Mouse (Mus musculus): Measurements from ENCODE around the gene Wdfy4. TPM values are rescaled to one million over a fixed set of nuclear protein-coding genes. Genes with fewer than 3 reads are reported as not detected.
A peak's percentile ranks its signal among the peaks of the same experiment; 100 is the strongest.

Wdfy4 gene
- polyA plus RNA-seq, 1 experiment: 0.27 TPM

DNA sequence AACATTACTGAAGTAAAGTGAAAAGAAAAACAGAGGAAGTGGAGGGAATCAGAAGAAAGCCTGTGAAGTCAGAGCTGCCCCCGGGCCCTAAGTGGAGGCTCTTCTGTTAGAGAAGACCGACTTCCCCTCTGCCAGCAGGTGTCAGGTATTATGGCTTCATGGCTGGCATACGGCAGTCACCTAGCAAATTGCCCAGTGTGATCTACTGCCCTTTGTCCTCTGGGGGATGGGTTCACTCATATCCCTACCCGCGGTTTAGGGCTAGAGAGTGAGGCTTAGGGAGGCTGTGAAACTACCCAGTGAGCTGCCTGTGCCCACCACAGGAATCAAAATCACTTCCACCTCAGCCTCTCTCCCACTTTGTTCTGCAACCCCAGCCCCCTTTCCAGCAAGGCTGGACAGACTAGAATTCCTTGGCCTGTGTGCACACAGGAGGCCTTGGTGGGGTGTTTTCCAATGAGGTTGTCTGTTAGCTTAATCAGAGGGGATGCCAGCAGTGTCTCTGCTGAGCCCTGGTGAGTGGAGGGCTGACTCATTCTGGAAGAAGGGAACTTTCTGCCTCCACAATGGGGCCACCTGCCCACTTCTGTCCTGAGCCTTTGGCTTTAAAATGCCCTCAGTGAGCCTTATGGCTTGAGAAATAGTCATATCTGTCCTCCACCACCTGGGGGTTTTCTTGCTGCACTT lies 27.1 kb upstream of the Wdfy4 start:
- DNase-seq (ENCODE audit: low read depth): no peak
- TF ChIP-seq CTCF (IDR thresholded peaks at IDR 0.05; ENCODE audit: borderline replicate concordance, extremely low read depth, insufficient read depth, insufficient read length): no peak
- no peak for TF ChIP-seq POLR2A (IDR thresholded peaks at IDR 0.05; ENCODE audit: borderline replicate concordance, extremely low read depth, insufficient read depth, insufficient read length, poor library complexity, severe bottlenecking)

DNA sequence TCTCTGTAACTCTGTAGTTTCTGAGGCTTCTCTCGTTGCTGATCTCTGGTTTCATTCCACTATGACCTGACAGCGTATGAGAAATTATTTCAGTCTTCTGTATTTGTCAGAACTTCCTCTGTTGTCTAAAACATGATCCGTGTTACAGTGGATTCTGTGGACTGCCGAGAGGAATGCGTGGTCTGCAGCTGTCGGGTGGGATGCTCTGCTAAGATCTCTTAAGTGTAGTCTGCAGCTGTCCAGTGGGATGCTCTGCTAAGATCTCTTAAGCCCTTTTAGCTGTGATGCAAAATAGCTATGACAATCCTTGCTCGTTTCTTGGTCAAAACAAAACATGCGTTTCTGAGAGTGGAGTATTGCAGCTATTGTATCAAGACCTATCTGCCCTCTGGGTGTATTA lies 25.5 kb upstream of the Wdfy4 start:
- TF ChIP-seq POLR2A (IDR thresholded peaks at IDR 0.05; ENCODE audit: borderline replicate concordance, extremely low read depth, insufficient read depth, insufficient read length, poor library complexity, severe bottlenecking) (no peak), CTCF (IDR thresholded peaks at IDR 0.05; ENCODE audit: borderline replicate concordance, extremely low read depth, insufficient read depth, insufficient read length) (no peak)
- DNase-seq (ENCODE audit: low read depth): no peak

DNA sequence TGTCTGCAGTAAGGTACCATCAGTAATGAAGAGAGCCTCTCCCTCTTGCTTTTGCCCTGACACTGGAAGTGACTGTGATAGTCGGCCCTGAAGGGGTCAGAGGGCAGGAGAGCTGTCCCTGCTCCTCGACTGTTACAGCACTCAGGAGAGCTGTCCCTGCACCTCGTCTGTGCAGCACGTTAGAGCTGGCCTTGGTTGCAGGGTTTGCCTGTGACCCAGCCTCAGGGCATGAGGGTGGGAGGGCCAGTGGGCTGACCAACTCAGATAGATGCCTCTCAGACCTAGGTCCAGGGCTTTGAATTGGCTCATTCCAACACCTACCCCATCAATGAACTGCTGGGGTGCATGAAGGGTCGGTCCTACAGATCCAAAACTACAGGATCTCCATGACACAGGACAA lies 23.0 kb upstream of the Wdfy4 start:
- TF ChIP-seq CTCF (IDR thresholded peaks at IDR 0.05; ENCODE audit: borderline replicate concordance, extremely low read depth, insufficient read depth, insufficient read length) (no peak), POLR2A (IDR thresholded peaks at IDR 0.05; ENCODE audit: borderline replicate concordance, extremely low read depth, insufficient read depth, insufficient read length, poor library complexity, severe bottlenecking) (no peak)

DNA sequence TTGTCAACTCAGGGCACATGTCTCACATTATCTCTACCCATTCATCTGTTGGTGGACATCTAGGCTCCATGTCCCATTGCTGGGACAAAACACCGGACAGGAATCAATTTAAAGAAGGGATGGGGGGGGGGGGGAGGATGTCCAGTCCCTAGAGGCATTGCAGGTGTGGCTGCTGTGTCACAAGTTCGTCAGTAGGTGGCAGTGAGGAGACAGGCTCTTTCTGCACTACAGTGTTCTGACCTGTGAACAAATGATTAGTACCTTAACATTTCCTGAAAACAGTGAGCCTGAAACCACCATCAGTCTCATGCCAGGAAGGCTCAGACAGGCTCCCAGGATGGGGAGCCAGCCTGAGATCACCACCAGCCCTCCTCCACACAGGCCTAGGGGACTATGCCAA lies 21.7 kb upstream of the Wdfy4 start:
- DNase-seq (ENCODE audit: low read depth): peak; percentile 15

More for the DNA sequence above, 23.0 kb upstream of the Wdfy4 start:
- no peak for DNase-seq (ENCODE audit: low read depth)

DNA sequence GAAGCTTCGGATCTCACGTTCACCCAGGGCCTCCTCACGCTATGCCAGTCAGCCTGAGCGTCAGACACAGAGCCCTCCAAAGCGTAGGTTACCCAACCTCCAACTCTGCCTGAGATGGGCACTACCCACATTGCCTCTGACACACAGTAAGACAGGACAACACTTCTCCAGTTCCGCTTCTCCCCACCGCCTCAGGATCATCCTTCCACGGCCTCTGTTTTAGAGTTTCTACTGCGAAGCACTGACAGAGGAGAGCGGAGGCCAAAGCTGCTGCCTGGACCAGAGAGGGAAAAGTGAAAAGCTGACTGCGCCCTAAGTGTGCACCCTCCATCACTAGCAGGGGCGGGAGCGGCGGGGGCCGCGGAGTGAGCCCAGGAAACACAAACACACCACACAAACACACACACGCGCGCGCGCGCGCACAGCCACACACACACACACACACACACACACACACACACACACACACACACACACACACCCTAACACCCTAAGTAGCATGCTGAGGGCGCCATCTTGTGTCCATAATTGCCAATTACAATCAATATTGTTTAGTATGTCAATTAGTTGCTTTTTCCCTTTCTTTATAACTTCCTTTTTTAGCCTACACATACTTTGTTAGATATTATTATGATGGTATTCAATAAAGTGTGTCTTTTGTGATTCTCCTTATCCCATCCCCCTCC lies 20.1 kb upstream of the Wdfy4 start:
- TF ChIP-seq CTCF (IDR thresholded peaks at IDR 0.05; ENCODE audit: borderline replicate concordance, extremely low read depth, insufficient read depth, insufficient read length) (peak; percentile 44; the same call in 1 of the 2 replicates), POLR2A (IDR thresholded peaks at IDR 0.05; ENCODE audit: borderline replicate concordance, extremely low read depth, insufficient read depth, insufficient read length, poor library complexity, severe bottlenecking) (no peak)
- peak; percentile 65 for DNase-seq (ENCODE audit: low read depth)

More for the DNA sequence above, 21.7 kb upstream of the Wdfy4 start:
- peak; percentile 63 for TF ChIP-seq CTCF (IDR thresholded peaks at IDR 0.05; ENCODE audit: borderline replicate concordance, extremely low read depth, insufficient read depth, insufficient read length)
- TF ChIP-seq POLR2A (IDR thresholded peaks at IDR 0.05; ENCODE audit: borderline replicate concordance, extremely low read depth, insufficient read depth, insufficient read length, poor library complexity, severe bottlenecking): no peak

DNA sequence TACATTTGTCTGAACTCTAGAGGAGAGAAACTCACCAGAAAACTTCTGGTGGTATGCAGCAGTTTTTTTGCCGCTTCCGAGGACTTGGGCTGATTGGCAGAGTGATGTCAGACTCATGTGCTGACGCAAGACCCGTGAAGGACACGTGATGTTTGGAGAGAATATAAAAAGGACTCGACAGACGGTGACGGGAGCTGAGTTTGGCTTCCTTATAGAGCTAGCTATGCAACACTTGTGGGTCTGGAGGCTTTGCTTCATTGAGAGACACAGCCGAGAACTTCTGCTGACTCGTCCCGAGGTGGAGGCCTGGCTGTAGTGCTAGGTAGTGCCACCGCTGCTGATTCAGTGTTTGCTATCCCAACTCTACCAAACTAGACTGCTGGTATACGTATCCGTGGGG lies 18.5 kb upstream of the Wdfy4 start:
- TF ChIP-seq CTCF (IDR thresholded peaks at IDR 0.05; ENCODE audit: borderline replicate concordance, extremely low read depth, insufficient read depth, insufficient read length): no peak
- no peak for TF ChIP-seq POLR2A (IDR thresholded peaks at IDR 0.05; ENCODE audit: borderline replicate concordance, extremely low read depth, insufficient read depth, insufficient read length, poor library complexity, severe bottlenecking)
- no peak for DNase-seq (ENCODE audit: low read depth)

DNA sequence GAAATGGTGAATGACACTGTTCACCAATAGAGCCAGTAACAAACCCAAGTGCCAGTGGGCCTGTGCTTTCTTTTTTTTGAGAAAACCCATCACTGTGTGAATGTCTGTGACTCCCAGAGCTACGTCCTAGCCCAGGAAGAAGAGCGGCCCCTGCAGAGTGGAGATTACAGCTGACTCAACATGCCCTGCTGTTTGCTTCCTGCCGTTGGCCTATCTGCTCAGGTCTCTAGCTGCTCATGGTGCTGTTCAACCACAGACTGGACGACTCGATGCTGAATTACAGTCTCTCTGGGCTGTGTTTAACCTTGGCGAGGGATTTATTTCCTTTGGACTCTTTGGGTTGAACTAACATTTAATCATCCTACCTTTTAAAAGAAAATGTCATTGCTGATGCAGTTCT lies 17.6 kb upstream of the Wdfy4 start:
- DNase-seq (ENCODE audit: low read depth): no peak
- TF ChIP-seq CTCF (IDR thresholded peaks at IDR 0.05; ENCODE audit: borderline replicate concordance, extremely low read depth, insufficient read depth, insufficient read length): no peak
- no peak for TF ChIP-seq POLR2A (IDR thresholded peaks at IDR 0.05; ENCODE audit: borderline replicate concordance, extremely low read depth, insufficient read depth, insufficient read length, poor library complexity, severe bottlenecking)

DNA sequence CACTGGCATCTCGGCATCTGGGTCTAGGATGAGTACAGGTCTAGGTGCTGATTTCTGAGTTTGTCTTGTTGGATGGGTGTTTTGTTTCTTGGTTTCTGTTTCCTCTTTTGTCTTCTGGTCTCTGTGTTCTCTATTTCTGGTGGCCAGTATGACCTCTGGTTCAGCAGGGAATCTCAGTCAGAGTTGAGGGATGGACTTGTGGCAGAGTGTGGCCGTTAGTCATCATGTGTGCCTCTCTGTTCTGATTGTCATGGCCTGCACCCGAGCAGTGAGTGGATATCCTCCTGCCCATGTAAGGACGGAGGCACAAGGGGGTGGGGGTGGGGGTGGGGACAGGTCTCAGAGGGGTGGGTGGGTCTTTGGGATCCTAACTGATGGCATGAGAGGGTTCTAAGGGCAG lies 16.9 kb upstream of the Wdfy4 start:
- TF ChIP-seq CTCF (IDR thresholded peaks at IDR 0.05; ENCODE audit: borderline replicate concordance, extremely low read depth, insufficient read depth, insufficient read length): no peak
- no peak for TF ChIP-seq POLR2A (IDR thresholded peaks at IDR 0.05; ENCODE audit: borderline replicate concordance, extremely low read depth, insufficient read depth, insufficient read length, poor library complexity, severe bottlenecking)
- DNase-seq (ENCODE audit: low read depth): no peak

DNA sequence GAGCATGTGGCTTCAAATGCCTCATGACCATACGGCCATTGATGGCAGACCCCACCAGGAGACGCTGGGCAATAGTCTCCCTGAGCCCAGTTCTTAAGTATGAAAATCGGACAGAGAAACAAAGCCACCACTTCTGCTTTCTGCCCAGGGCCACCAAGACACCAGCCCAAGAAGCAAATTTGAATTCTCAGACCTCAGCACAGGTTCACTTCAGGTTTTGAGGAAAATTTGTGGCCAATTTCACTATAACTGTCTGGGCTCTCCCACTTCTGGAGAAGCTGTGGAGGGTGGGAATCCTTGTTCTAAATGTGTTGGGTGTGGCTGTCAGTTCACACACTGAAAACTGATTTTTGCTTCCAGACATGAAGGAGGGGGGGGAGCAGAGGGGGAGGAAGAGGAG lies 8.9 kb upstream of the Wdfy4 start:
- no peak for DNase-seq (ENCODE audit: low read depth)

DNA sequence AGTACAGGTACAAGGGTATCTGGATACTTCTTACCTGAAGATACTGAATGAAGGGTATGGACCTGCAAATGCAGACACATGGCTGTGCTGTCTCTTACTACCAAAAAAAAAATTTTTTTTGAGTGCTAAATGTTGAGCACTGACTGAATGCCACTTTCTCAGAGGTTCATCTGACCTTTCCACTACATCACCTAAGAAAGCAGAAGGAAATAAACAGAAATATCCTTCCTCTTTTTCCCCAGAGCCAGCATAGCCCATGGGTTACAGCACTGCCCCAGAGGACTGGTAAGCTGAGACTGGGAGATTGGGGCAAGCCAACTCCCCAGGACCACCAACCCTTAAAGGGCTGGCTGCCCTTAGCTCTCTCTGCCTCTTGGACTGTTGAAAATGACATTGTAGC lies 8.5 kb upstream of the Wdfy4 start:
- no peak for TF ChIP-seq POLR2A (IDR thresholded peaks at IDR 0.05; ENCODE audit: borderline replicate concordance, extremely low read depth, insufficient read depth, insufficient read length, poor library complexity, severe bottlenecking)
- no peak for DNase-seq (ENCODE audit: low read depth)

More for the DNA sequence above, 8.9 kb upstream of the Wdfy4 start:
- TF ChIP-seq CTCF (IDR thresholded peaks at IDR 0.05; ENCODE audit: borderline replicate concordance, extremely low read depth, insufficient read depth, insufficient read length): no peak
- TF ChIP-seq POLR2A (IDR thresholded peaks at IDR 0.05; ENCODE audit: borderline replicate concordance, extremely low read depth, insufficient read depth, insufficient read length, poor library complexity, severe bottlenecking): no peak

DNA sequence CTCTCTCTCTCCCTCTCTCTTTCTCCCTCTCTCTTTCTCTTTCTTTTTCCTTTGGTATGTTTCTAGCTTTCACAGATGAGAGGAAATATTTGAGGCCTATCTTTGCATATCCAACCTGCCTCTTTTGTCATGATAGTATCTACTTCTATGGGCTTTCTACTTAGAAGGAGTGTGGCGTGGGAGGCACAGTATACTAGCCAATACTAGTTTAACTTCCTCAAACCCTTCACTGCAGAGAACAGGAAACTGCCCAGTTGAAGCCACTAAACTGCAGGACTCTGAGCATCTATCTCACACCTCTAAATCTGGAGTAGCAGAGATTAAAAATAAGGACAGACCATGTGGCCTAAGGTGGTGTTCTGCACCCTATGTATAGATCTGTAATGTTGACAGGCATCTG lies 5.3 kb upstream of the Wdfy4 start:
- DNase-seq (ENCODE audit: low read depth): no peak
- TF ChIP-seq POLR2A (IDR thresholded peaks at IDR 0.05; ENCODE audit: borderline replicate concordance, extremely low read depth, insufficient read depth, insufficient read length, poor library complexity, severe bottlenecking) (no peak), CTCF (IDR thresholded peaks at IDR 0.05; ENCODE audit: borderline replicate concordance, extremely low read depth, insufficient read depth, insufficient read length) (no peak)

Data from brain, embryonic 14.5 days (tissue).